Mouse (Mus musculus): ENCODE results near the gene Vmn1r116.
"Not testable (repeated sequence)": the region's sequence is repeated elsewhere in the genome, so short reads cannot be mapped to it uniquely, and the experiment has no call there.

Vmn1r116 gene

DNA sequence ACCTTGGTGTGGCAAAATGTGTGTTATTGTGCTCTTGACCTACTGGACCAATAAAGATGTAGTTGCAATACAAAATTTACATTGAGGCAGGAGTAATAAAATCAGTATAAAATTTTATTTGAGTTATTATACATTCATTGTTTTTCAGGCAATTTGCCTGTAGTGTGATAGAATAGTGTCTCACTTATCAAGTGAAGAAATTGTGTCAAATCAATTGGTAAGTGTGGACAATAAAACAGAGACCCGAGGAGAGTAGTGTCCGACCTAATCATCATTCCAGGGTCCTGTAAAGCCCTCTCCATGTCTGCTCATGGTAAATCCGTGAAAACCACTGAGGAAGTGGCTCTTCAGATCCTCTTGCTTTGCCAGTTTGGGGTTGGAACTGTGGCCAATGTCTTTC, at the start of gene Vmn1r116:
TSS of gene Vmn1r116 (plus strand) at position 301 of the 400 bp plus-strand sequence.
- DNase-seq, result not testable (repeated sequence)

GRCm38 (mm10) chr7:20844885-20845284, 27.2 kb upstream of the Vmn1r116 start, which contains the start of gene Vmn1r115:
Gene Vmn1r115, minus strand, starts transcription at chr7:20844985.
- DNase-seq, result not testable (repeated sequence)

GRCm38 (mm10) chr7:20884021-20884420, 12.0 kb downstream of the Vmn1r116 start, which contains the start of gene Vmn1r117:
Gene Vmn1r117, minus strand, starts transcription at chr7:20884121.
- DNase-seq, result not testable (repeated sequence)

GRCm38 (mm10) chr7:20912247-20912646, 40.2 kb downstream of the Vmn1r116 start, which contains the start of gene Vmn1r118:
Gene Vmn1r118, minus strand, starts transcription at chr7:20912347.
- DNase-seq, result not testable (repeated sequence)

Data from kidney, postnatal 36 days (tissue).